Mouse (Mus musculus) left cerebral cortex, adult 9 months (tissue): Measurements from ENCODE around the gene Kirrel3.
A peak's percentile ranks its signal among the peaks of the same experiment; 100 is the strongest.

Source experiments
- DNase-seq, 2 experiments: peaks; one replicate each; pipeline ENCODE4 v3.0.0; 2022; ENCODE audit warnings: low spot score in 2 of 2

Gene Kirrel3

DNA sequence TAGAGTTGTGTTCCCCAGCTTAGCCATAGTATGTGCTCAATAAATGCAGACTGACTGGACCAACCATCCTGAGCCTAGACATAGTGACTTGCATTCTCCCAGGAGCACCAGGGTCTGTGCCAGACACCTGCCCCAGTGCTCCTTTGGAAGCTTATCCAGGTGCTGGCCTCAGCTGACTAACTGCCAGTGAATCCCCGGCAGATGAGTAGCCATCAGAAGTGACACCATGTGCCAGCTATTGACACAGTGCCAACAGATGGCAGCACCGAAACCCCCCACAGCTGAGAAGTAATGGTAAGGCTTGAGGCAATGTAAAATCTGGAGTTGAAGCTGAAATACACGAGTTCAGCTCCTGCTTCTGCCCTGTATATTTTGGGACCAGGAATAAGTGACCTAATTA, 399.2 kb downstream of the Kirrel3 start:
- DNase-seq = no peak

DNA sequence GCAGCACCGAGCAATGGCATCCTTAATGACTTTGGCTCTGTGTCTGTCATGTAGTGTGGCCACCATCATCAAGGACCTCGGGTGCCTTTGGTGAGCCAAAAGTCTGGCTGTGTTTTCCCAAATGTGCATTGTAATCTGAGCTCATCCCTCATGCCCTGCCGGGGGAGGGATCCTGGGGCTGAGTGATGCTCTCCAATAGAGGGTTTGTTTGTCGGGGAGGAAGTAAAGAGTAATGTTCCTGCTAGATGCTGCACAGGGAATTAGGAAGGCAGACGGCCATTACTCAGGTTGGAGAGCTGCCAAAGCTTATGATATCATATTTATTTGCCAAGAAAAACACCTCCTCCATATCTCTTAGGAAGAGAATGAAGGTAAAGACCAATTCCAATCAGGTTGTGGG, 401.1 kb downstream of the Kirrel3 start:
- DNase-seq = no peak

DNA sequence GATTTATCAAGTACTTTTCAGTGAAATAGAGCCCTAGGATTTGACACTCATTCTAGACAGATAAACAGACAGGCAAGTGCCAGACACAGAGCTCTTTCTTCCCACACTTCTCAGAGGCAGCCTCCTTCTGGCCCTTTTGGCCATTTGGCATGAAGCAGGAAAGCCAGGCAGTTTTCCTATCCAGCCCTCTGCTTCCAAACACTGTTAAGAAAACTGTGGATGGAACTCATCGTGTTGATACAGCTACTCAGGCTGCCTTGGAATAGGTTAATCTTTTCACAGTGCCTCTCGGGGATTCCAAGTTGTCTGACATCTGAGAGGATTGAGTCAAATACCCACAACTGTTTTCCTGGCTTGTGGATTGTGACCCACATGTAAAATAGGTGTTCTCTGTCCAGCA, 401.5 kb downstream of the Kirrel3 start:
- DNase-seq = no peak

DNA sequence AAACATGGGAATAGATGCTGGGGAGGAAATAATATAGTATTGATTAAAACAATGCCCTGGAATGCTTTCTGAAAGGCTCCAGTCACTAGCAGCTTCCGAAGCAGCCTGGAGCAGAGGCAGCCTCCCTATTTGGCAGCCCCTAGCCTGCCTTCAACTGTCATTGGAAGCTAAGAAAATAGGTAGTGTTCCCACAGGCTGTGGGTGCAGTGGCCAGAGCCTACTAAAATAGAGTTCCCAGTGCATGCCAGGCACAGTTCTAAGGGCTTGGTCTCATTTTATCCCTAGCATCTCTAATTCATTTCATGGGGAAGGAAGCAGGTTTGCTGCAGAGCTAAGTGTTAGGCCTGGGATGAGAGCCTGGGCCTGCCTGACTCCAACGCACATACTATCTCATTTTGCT, 402.6 kb downstream of the Kirrel3 start:
- no peak for DNase-seq

DNA sequence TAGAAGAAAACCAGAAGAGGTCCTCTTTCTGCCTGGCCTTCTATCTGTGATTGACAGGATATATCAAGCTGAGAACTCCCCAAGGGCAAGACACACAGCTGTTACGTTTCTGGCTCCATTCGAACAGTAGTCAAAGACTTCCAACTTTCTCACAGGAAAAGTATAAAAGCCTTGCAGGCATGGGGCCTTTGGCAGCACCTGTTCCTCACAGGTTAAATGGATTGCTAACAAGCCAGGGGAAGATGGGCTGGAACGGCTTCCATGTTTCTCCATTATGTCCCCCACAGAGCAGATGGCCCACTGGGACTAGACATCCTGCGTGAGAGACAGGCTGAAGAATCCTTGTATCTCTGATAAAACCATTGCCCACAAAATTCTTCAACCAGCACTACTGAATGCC, 415.5 kb downstream of the Kirrel3 start:
- DNase-seq = no peak

DNA sequence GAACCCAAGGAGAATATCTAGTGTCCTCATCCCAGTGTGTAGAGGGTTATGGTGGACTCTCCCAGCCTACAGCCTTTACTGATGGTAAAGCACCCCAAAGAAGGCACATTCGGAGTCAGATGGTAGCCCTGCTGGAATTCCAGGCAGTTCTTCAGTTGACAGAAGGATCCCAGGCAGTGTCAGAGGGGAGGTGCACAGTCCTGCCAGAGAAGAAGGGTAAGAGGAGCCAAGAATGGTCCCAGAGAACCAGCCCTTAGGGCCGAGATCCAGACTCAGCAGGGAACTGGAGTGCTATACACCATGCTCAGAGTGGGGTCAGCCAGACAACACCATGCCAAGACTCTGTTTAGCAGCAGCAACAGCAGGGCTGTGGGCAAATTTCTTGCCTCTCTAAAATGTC, 416.2 kb downstream of the Kirrel3 start:
- DNase-seq = no peak

DNA sequence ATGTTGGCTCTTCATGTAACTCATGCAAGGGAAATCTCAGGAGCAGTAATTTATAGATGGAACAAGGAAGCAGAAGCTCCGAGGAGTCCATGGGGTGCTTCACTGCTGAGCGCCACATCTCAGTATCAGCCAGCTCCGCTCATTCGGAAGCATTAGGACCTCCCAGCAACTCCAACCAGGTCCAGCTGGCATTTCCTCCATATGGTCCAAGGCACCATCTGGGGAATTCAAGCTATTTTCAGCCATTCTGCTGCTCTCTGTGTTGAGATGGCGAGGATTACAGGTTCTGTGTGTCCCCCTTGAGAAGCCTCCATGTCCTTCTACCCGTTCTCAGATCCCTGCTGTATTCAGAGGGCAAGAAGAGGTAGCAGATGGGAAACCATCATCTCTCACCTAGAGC, 419.5 kb downstream of the Kirrel3 start:
- DNase-seq = no peak

DNA sequence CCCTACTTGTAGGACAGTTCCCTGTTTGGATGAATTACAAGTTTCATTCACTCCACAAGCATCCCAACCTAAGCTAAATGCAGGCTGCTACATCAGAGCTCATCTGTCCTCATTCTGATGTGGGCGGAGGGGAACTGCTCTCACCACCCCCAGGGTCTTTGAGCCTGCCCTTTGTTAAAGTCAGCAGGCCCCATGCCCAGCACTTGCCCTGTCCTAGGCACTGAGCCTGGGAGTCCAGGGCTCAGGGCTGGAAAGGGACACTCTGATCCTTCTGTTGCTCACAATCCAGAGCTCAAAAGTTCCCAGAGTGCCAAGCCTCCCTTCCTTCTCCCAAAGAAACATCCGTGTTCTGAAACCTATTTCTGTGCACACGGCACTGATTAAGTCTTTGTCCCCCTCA, 422.3 kb downstream of the Kirrel3 start:
- DNase-seq = no peak

DNA sequence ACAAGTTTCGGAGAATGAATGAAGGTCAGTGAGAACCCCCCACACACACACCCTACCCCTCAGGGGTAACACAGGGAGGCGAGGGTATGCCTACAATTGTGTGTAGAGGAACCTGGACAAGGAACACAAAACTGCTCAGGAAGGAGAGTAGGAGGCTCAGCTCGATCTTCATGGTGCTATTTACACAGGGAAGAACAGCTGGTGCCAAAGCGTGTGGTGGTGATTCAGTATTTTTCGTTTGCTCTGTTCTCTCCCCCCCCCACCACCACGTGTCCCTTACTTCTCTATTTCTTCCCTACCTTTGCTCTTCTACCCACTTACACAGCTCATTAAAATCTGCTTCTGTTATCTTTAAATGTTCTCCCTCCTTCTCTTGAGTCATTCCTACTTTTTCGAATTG, 426.1 kb downstream of the Kirrel3 start:
- peak in 1 of 2 experiments; percentile 65 for DNase-seq

DNA sequence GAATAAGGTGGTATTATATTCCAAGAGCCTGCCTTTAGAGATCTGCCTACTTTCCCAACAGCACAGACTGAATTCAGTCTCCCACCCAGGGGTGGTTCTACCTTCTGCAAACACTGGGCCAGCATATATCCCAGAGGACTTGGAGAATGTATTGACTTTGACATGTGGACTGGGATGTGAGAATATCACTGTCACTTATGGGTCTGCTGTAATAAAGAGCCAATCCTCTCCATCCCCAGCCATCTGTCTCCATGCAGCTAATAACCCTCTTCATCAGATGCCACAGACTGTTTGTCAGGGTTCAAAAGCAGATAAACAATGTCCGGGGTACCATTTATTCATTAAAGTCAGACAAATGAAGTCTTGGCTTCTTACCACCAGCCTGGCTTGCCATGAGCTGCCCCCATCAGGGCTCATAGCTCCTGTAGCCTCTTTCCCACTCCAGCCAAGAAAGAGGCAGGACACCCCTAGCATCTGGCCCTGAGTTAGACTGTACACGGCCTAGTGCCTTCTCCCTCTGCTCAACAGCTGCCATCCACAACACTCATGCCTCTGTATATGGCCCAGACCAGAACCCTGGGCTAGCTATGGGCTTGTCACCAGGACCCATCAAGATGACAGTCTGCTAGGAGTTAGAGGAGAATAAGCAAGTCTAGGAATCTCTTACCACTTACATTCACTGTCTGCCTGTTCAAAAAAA, 426.7 kb downstream of the Kirrel3 start:
- DNase-seq = no peak

DNA sequence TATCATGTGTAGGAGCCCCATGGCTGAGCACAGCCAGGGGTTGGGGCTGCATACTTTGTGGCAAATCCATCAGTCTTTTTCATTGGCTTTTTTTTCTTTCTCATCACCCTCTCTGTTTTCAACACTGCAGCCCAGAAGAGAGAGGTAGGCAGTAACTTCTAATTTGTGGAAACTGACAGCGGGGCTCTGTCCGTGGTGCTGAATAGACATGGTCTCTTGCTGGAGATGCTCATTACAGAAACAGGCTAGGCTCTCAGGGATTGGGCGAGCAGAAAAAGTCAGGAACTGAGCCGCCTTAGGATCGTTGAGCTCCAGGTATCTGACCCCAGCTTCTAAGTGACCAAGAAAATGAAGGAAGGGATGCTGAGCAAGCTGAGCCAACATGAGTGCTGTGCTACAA, 427.3 kb downstream of the Kirrel3 start:
- DNase-seq = no peak

DNA sequence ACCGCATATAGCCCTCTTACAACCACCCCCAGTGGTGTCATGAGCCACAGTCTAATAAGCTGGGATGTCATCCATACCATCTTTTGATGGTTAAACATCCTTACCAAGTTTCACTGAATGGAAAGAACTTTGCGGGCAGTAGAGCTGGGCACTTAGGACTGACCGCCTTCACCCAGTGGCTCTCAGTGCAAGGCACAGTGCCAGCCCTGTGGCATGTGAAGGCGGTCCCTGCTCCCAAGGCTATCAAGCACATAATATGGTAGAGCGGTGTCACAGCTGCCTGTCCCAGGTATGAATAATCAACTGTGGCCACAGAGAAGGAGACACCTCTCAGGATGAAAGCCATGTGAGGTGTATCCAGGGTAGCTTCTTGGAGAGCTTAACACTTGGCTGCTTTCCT, 433.3 kb downstream of the Kirrel3 start:
- no peak for DNase-seq

DNA sequence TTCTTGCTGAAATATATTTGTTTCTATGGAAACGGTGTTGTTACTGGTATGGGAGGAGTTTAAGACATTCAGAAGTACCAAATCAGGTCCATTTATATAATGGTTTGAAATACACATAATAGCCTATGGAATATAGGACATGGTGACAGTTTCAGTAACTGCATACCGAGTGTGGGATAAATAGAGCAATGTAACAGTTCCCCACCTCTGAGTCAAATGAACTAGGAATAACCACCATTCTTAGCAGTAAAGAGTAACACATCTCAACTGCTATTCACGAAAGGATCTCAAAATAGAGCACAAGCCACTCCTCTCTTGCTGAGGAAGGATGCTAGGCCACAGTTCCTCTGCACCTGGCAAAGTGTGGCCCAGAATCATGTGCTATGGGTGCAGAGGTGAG, 434.4 kb downstream of the Kirrel3 start:
- DNase-seq = peak; percentile 33 to 38

DNA sequence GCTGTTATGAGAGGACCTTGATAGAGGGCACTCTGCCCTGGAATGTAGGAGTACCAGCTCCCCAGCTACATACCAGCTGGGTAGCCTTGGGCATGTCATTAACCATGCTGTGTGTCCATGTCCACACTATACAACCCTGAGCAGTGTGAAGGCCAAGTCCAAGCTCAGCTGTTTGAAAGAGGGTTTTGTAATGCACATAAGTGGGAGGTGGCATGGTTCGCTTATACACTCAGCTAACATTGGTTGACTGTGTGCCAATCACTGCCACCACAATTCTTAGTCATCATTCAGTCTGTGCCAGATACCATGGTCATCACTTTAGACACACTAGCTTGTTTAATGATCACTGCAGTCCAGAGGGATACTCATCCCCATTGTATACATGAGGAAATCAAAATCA, 436.2 kb downstream of the Kirrel3 start:
- no peak for DNase-seq

DNA sequence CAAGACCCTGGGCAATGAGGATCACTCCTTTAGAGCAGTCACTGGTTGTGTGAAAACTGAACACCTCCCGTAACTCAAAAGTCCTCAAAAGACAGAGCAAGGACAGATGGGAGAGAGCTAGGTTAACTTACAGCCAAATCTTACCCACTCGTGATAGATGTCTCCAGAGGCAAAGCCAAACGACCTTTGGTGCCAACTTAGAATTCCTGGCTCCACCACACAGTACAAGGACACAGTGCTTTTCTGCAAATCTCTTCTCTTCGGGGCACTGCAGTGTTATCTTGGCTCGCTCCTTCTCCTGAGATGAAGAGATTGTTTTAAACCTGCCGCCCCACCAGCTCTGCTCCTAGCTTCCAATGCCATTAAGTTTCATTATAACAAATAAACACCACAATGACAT, 437.0 kb downstream of the Kirrel3 start:
- no peak for DNase-seq

DNA sequence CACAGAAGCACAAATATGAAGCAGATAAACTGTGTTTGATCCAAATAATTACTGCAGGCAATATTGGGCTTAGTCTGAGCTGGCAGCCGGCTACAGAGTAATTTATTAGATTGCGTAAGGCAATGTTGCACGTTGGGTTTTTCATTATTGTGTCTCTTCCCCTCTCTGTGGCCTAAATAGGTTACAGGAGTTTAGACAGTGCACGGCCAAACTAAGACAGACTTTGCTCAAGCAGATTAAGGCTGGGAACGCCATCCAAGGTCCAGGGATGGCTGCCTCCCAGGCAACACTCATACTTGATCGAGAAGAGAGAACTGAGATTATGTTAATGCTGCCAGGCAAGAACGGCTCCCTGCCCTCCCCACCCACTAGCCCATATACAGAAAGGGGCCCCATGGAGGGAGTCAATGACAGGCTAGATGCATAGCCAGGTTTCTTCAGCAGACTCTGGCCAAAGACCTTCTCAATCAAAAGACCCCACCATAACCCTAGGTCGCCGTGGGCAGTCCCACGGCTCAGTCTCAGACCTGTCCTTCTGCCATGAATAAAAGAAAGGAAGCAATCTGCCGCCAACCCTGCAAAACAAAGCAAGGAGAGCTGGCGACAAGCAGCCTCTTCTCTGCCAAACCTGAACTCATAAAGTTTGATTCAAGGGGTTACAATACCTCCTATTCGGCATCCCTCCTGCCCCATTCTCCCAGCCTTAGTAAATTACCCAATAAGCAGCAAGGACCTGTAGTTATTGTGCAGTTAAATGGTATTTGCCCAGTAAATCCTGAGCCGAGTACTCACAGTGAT, 437.6 kb downstream of the Kirrel3 start:
- DNase-seq = no peak

DNA sequence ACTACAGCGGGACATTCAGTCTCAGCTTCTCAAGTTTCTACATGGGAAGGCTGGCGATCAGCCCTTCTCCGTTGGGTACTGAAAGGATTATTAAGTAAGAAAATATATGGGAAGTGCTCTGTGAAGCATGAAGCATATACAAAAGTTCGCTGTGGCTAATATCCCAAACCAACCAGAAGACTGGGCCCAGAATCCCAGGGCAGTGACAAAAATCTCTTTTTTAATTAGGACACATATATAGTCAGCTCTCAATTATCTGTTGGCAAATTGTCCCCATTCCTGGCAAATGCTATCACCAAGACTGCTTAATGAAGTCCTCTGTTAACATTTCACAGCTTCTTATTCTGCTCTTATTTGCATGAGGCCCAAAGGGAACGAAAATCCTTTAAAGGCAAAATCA, 439.9 kb downstream of the Kirrel3 start:
- no peak for DNase-seq

DNA sequence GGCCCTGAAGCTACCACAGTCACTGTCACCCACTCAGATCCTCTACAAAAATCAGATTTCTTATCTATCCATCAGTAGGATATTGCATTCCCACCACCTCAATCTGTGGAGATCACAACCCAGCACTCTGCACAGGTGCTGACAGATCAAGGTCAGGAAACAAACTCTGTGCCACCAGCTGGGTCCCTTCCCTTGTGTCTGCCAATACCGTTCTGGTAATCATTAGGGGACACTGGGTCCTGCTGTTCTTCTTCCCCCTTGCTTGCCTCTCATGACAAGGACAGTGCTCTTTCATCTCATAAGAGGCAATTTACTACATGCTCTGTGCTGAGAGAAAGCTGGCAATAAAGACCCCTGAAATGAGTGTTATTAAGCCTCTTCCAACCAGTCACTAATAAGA, 444.7 kb downstream of the Kirrel3 start:
- no peak for DNase-seq

DNA sequence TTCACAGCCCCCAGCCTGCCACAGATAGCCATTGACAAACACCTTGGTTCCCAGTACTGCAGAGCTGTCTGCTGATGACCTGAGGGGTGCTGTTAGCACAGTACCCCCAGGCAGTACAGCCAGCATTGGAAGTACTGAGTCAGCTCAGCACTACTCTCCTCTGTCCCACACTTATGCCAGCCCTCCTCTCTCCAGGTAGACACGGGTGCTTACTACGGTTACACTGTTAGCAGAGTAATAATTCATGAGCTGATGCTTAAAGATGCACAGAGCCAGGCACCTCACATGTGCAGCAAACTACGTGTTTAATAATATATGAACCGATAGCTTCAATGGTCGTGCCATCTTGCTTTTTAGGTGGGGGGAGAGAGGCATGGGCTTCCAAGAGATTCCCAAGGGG, 452.4 kb downstream of the Kirrel3 start:
- no peak for DNase-seq

DNA sequence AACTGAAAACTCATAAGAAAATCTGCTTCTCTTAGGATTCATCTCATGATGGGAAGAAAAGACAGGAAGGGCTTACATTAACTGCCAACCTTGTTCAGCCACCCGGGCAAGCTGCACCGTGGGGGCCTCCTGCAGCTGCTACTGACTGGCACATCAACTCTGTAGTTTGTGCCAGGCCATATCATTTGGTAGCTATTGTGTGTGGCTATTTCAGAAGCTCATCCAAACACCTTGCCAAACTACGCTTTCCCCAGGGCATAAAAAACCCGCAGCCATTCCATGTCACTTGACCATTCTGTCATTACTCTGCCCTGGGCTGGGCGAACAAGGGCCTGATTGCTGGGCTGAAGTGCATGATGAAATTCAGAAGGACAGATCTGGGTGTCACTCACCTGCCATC, 453.9 kb downstream of the Kirrel3 start:
- DNase-seq = no peak

DNA sequence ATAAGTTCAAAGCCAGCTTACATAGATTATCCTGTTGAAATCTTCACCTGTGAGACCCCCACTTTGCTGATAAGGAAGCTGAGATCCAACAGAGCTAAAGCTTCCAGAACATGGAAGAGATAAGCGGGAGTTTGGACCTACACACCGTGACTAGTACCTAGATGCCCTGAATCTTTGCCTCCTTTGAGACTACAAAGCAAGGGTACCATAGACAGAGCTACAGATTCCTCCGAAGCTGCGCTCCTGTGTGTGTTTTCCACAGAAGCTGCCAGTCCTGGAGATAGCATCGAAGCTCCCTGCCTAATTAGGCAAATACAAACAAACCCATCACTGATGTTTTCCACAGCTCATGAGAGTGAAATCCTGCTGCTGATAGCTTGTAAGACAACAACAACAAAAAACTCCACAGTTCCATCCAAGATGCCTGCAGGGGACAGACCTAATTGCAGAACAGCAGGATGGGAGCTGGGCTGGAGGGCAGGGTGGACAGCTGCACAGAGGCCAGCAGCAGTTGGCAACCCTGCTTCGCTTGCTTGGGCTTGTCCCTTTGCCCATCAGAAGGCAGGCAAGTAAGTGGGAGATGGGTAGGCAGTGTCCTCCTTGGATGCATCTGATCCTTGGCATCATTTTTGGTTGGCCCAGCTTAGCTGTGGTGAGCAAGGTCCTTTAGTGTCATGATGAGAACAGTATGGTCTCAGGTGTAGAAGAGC, 456.6 kb downstream of the Kirrel3 start:
- DNase-seq = no peak

DNA sequence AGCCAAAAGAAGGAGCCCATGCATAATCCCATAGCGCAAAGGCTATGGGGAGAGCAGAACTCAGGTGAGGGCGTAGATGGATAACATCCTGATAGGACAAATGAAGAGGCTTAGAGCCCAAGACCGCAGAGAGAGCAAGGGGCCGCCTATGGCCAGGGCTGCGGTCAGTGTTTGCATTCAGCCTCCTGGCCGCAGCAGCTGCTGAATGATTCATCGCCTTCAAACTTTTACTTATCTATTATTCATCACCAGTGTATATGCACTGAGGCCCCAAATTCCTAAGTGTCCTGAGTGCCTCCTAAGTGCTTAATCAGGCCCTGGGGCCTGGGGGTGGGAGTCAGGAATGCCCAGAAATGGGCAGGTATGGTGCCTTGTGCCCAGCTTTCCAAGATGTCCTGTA, 457.3 kb downstream of the Kirrel3 start:
- DNase-seq = no peak

DNA sequence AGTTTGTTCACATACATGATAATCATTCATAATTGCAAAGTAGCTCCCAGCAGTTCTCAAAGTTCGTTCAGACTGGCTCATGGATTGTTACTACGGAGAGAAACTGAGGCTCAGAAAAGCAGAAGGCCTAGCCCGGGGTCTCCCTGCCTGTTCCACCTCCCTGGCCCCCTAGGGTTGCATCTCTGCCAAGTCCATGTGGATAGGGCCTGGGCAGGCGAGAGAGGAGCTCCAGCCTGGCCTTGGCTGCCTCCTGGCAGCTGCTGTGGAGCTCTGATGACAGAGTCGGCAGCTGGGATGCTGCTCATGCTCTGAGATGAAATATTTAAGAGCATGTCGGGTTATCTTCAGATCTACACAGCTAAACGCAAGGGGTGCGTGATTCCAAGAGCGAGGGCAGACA, 459.6 kb downstream of the Kirrel3 start:
- no peak for DNase-seq
